Mouse (Mus musculus) thymus, adult 2 months (tissue): ENCODE data around the gene Immp2l. TPM values are rescaled to one million over a fixed set of nuclear protein-coding genes. Genes with fewer than 3 reads are reported as not detected.

ENCODE experiments used
- DNase-seq: peaks from one replicate; pipeline ENCODE4 v3.0.0; 2021
- H3K27ac ChIP-seq: fragments of 200-500 bp; 2 replicates; pipeline ENCODE4 v1.5.1; 2012; ENCODE audit warnings: low read length, control low read depth; ENCODE audit not compliant: control insufficient read depth, insufficient read depth
- H3K27me3 ChIP-seq: fragments of 200-500 bp; 2 replicates; pipeline ENCODE4 v1.6.1; 2012; ENCODE audit warnings: mild to moderate bottlenecking, low read length, moderate library complexity, mixed read lengths; ENCODE audit not compliant: control insufficient read depth, insufficient read depth
- H3K36me3 ChIP-seq: fragments of 200-500 bp; 2 replicates; pipeline ENCODE4 v1.6.1; 2012; ENCODE audit warnings: mild to moderate bottlenecking, low read length, moderate library complexity; ENCODE audit not compliant: control insufficient read depth, insufficient read depth
- H3K4me1 ChIP-seq: fragments of 200-500 bp; replicated peaks from 2 replicates; pipeline ENCODE4 v1.6.1; 2012; ENCODE audit warnings: low read length; ENCODE audit not compliant: control insufficient read depth, insufficient read depth
- H3K4me3 ChIP-seq: fragments of 200-500 bp; 2 replicates; pipeline ENCODE4 v1.5.1; 2012; ENCODE audit warnings: mild to moderate bottlenecking, low read length, control low read depth, moderate library complexity; ENCODE audit not compliant: control insufficient read depth, insufficient read depth
- CTCF ChIP-seq: fragments of 200-500 bp; IDR thresholded peaks from 2 replicates; pipeline ENCODE4 v1.5.1; 2012; ENCODE audit warnings: mild to moderate bottlenecking, control low read depth, low read length, moderate library complexity, borderline replicate concordance; ENCODE audit not compliant: control insufficient read depth, poor library complexity, insufficient read depth; ENCODE audit errors: extremely low read depth
- POLR2A ChIP-seq: fragments of 200-500 bp; IDR thresholded peaks from 2 replicates; pipeline ENCODE4 v1.6.1; 2012; ENCODE audit warnings: mild to moderate bottlenecking, low read length, control low read depth, moderate library complexity; ENCODE audit not compliant: control insufficient read depth, poor library complexity, insufficient read depth; ENCODE audit errors: extremely low read depth
- WGBS: fragments of 180-500 bp; shearing (Covaris S2); methylation state at CpG from one replicate; pipeline ENCODE4 v1.1.7; 2018; 5-methylcytosine and 5-hydroxymethylcytosine counted together
- polyA plus RNA-seq: library from polyadenylated mRNA; depleted of rRNA; stranded (reverse); fragments of >200 nt; gene quantifications from 2 replicates; pipeline ENCODE4 v1.2.3, GENCODE M21; 2012

Gene Immp2l
- polyA plus RNA-seq, 1 experiment, result 6.3 TPM

- no peak overlapping the region for H3K27ac ChIP-seq
These were observed 60.6 kb downstream of the Immp2l start for GRCm38 (mm10) chr12:41084370-41085089.

GRCm38 (mm10) chr12:41089931-41090366 lies 66.1 kb downstream of the Immp2l start:
- H3K27me3 ChIP-seq, result no peaks in the 10 kb centered on the region
- H3K4me1 ChIP-seq, result no peaks in the 10 kb centered on the region
- no peak for DNase-seq
- no peak overlapping the region for H3K4me3 ChIP-seq
- no peaks in the 10 kb centered on the region for H3K36me3 ChIP-seq
- no peak overlapping the region for H3K27ac ChIP-seq
- 92% methylated on average over 5 of the region's 5 CpGs for WGBS
- TF ChIP-seq CTCF (no peak), POLR2A (no peak)

More at GRCm38 (mm10) chr12:41084370-41085089, 60.6 kb downstream of the Immp2l start:
- Histone ChIP-seq H3K27me3 (no peaks in the 10 kb centered on the region), H3K4me1 (no peaks in the 10 kb centered on the region; the same call in 1 of the 2 replicates), H3K36me3 (no peaks in the 10 kb centered on the region), H3K4me3 (no peak overlapping the region)
- DNase-seq, result no peak
- 91% methylated on average over 2 of the region's 2 CpGs for WGBS
- TF ChIP-seq POLR2A (no peak), CTCF (no peak)

GRCm38 (mm10) chr12:41090771-41091170 lies 66.9 kb downstream of the Immp2l start:
- WGBS, result 89% methylated on average over 2 of the region's 2 CpGs
- TF ChIP-seq CTCF (no peak), POLR2A (no peak)
- Histone ChIP-seq H3K27me3 (no peaks in the 10 kb centered on the region), H3K27ac (no peak overlapping the region), H3K4me1 (no peaks in the 10 kb centered on the region), H3K4me3 (no peak overlapping the region), H3K36me3 (no peaks in the 10 kb centered on the region)
- DNase-seq, result no peak

- no peak overlapping the region for H3K27ac ChIP-seq
- H3K4me3 ChIP-seq, result no peak overlapping the region
- no peaks in the 10 kb centered on the region for H3K27me3 ChIP-seq
- no peak for TF ChIP-seq CTCF
- no peak for TF ChIP-seq POLR2A
- H3K4me1 ChIP-seq, result no peaks in the 10 kb centered on the region; the same call in 1 of the 2 replicates
- WGBS, result 94% methylated on average over 2 of the region's 2 CpGs
- no peak for DNase-seq
- no peaks in the 10 kb centered on the region for H3K36me3 ChIP-seq
These were observed 67.4 kb downstream of the Immp2l start for GRCm38 (mm10) chr12:41091316-41091715.

- no peak overlapping the region for H3K4me3 ChIP-seq
- 38% methylated on average over 4 of the region's 4 CpGs for whole genome bisulfite sequencing
- no peak for TF ChIP-seq POLR2A
- no peak for TF ChIP-seq CTCF
- H3K4me1 ChIP-seq, result no peaks in the 10 kb centered on the region; the same call in 1 of the 2 replicates
- no peaks in the 10 kb centered on the region for H3K27me3 ChIP-seq
- H3K27ac ChIP-seq, result no peak overlapping the region
- H3K36me3 ChIP-seq, result no peaks in the 10 kb centered on the region
- DNase-seq, result no peak
These were observed 72.2 kb downstream of the Immp2l start for GRCm38 (mm10) chr12:41096045-41096444.

- Histone ChIP-seq H3K4me1 (no peaks in the 10 kb centered on the region; the same call in 1 of the 2 replicates), H3K36me3 (no peaks in the 10 kb centered on the region), H3K27me3 (no peaks in the 10 kb centered on the region), H3K27ac (no peak overlapping the region), H3K4me3 (no peak overlapping the region)
- peak; percentile 34 for DNase-seq
- peak; percentile 77; the same call in 1 of the 2 replicates for TF ChIP-seq CTCF
- no peak for TF ChIP-seq POLR2A
- 48% methylated on average over 5 of the region's 5 CpGs for WGBS
These were observed 73.5 kb downstream of the Immp2l start for GRCm38 (mm10) chr12:41097406-41097805.

GRCm38 (mm10) chr12:41109011-41109410 lies 85.1 kb downstream of the Immp2l start:
- no peak for DNase-seq
- no peaks in the 10 kb centered on the region for H3K36me3 ChIP-seq
- no peak overlapping the region for H3K27ac ChIP-seq
- no peak for TF ChIP-seq POLR2A
- TF ChIP-seq CTCF, result no peak
- no peaks in the 10 kb centered on the region for H3K4me1 ChIP-seq
- H3K27me3 ChIP-seq, result no peaks in the 10 kb centered on the region
- no peak overlapping the region for H3K4me3 ChIP-seq
- 94% methylated on average over 2 of the region's 2 CpGs for WGBS
